Mouse (Mus musculus): ENCODE measurements around the gene Fmo5.

The Fmo5 gene

DNA sequence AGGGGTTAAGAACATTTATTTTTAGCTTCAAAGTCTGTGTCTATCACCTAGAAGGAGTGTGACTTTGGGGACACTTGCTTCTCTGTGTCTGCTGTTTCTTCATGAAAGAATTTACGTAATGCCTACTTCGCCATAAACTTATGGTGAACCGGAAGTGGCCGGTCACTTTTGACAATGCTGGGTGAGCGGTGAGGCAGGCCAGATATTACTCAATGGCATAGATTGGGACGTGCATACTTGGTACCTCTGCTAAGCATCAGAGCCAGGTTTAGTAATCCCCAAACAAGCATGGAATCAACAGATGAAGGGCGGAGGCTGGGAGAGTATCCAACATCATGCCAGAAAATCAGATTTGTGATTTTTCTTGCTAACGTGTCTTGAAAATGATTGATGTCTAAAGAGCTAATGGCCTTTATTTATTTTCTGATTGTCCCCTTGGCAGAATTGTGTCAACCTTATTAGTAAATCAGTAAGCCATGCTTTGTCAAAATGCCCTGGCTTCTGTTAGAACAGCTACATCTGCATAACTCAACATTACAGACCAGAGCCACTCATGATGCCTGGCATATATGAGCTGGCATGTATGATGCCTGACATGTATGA is 2.8 kb downstream of the Fmo5 start:
- no peak for DNase-seq (ENCODE audit: low spot score)

DNA sequence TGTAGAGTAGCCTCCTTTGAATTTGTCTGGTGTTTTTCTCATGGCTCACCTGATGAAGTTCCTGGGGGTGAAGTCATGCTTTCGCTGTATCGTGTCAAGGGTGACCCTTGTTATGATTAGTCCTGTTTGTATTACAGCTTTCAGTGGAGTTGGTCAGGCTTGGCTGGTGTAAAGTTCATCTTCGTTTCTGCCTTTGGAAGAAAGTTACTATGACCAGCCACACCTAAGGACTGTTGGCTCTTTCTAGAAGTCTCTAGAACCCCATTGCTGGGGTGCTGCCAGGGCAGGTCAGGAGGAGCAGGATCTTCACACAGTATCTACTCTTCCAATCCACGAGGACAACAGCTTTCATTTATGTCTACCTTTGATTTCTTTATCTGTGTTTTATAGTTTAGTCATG is 4.9 kb downstream of the Fmo5 start:
- no peak for DNase-seq (ENCODE audit: low spot score)

DNA sequence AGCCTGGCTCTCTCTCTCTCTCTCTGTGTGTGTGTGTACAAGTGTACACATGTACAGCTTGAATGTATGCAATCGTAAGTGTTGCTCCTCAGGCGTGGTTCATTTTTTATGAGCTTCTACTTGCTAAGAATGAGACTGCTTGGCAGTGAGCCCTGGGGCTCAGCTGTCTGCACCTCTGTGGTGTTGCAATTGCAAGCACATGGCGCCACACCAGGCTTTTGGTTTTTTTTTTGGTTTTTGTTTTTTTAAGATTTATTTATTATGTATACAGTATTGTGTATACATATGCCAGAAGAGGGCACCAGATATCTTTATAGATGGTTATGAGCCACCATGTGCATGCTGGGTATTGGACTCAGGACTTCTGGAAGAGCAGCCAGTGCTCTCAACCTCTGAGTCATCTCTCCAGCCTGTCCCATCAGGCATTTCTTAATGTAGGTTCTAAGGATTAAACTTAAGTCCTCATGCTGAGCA is 5.7 kb downstream of the Fmo5 start:
- DNase-seq (ENCODE audit: low spot score), result no peak

DNA sequence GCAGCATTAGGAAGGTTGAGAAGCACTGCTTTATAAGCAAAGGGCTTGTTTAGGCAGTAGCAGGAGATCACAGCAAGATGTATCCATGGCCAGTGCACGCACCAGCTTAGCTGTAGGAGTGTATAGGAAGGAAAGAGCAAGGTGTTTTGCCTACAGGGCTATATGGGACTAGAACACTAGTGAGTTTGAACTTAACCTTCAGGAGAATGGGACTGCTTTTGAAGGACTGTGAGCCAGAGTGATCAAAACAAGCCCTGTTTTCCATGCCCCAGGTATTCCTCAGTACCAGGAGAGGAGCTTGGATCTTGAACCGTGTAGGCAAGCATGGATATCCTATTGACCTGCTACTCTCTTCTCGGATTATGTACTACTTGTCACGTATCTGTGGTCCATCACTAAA is 12.8 kb downstream of the Fmo5 start:
- no peak for DNase-seq (ENCODE audit: low spot score)

DNA sequence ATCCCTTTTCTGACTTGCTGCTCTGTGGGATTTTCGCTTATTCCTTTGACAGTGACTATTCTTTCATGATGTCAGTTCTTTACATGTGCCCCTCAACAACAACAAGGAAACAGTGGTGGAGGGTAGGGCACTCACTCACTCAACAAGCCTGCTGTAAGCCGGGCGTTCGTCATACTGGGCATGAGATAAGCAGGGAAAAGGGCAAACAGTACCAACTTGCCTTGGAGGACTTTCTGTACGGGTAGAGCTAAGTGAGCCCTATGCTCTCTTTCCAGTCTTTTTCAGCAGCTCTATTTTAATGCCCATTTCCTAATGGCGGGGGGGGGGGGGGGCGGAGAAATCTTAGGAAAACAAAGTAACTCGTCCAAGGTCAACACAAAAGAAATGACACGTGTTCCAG is 13.4 kb downstream of the Fmo5 start:
- DNase-seq (ENCODE audit: low spot score), result no peak

DNA sequence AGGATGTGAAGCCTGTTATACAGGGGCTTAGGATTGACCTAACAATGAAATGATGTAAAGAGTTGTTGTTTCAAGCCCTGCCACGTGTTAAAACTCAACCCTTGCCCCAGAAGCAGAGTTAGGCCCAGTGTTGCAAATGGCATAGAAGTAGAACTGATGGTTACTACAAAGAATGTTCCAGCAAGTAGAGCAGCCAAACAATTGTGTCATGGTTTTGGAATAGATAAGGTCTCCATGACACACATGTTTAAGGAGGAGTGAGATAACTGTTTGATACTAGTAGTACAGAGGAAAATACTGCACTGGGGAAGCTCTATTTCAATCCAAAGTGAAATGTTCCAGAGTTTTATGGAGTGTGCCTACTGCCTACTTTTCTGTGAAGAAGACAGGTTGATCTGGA is 19.9 kb downstream of the Fmo5 start:
- no peak for DNase-seq (ENCODE audit: low spot score)

DNA sequence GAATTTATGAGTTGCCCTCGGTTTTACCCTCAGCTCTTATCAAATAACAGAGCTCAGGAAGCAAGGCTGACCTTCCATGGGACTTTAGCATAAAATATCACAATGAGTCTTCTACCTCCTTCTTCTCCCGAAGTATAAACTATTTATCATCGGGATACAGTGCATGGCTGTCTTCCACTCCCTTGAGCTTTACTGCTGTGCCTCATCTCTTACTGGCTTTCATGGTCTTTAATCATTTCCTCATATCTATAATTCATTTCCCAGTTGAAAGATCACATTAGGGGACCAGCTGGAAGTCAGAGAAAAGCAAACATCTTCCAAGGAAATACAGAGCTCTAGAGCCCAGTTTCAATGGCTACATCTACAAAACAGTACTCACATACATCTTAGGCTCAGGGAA is 20.4 kb downstream of the Fmo5 start:
- DNase-seq (ENCODE audit: low spot score), result no peak

DNA sequence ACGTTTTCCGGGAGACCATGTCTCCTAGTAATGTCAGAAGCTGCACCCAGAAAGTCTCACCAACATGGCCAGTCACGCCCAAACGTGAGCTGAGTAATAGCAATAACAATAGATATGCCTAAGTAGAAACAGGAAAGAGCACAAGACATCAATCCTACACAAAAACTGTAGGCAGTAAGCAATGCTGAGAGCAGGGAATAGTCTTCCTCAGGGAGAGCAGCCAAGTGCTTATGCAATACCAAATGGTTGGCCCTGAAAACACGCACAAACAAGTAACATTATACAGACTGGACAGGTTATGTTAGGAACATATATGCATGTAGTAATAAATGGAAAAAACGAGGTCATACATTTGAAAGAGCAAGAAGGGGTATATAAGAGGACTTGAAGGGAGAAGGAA is 20.9 kb downstream of the Fmo5 start:
- DNase-seq (ENCODE audit: low spot score), result no peak

DNA sequence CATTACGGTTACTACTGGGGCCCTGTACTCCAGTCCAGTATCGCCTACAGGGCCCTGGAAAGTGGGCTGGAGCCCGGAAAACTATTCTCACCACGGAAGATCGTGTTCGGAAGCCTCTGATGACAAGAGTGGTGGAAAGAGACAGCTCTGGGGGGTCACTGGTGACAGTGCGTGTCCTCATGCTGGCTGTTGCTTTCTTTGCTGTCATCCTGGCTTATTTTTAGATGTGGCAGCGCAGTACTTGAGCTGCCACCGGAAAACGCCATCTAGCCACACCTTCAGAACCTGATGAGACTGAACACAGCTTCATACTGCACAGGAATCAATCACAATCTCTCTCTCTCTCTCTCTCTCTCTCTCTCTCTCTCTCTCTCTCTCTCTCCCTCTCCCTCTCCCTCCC is 23.0 kb downstream of the Fmo5 start:
- DNase-seq (ENCODE audit: low spot score), result no peak

DNA sequence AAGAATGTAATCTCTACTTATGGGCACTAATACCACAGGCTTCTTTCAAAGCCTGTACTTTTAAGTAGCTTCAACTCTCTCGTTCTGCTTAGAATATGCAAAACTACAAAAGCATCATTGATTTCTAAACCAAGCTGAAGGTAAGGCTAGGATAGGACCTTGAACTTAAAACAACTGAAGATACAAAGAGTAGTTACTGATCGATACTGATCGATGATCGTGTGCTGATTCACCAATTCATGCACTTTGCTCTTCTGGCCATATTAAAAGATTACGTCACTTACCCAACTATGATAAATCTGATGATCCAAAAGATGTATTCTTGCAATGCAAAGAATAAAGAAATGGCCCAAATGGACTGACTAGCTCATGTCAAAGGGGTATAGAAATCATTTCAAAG is 25.2 kb downstream of the Fmo5 start:
- no peak for DNase-seq (ENCODE audit: low spot score)

DNA sequence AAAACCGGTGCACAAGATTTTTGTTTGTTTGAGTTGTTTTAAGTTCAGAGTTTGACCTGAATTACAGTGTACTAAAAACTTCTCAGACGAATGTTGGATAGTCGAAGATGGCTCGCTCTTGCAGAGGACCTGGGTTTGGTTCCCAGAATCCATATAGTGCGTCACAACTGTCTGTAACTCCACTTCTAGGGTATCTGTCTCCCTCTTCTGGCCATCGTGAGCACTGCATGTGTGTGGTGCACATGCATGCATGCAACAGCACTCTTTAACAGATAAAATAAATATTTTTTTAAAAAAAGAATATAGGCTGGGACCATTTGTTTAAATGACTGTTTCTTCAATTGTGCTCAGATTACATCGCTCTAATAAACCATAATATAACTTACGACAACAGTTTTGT is 26.3 kb downstream of the Fmo5 start:
- DNase-seq (ENCODE audit: low spot score), result peak; percentile 27

DNA sequence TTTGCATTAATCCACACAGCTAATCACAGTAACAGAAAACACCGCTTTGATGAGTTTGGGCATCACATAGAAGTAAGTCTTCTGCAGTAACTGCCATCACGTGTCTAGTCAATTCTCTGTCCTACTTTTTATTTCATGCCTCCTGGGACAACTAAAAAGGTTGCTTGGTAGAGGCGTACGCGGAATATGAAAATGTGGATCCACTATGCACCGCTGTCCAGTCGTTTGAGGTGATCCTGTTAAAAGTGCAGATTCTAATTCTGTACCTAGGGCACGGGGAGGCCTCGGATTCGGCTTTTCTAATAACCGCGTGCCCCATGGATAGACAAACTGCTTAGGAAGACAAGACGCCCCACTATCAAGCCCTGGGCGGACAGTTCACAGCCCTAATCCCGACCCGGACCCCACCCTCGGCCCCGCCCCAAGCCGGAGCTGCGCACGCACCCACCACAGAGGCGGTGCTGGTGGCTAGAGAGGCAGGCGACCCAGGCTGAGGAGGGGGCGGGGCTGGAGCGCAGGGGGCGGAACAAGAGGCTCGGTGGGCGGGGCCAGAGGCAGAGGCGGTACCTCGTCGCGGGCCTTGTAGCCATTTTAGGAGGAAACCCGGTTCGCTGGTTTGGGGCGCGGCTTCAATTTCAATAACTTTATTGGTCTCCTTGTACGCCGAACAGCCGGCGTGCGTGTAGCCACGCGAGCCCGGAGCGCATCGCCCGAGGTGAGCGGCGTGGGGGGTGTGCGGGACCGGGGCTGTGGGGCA is 29.2 kb downstream of the Fmo5 start, which contains the start of gene Prkab2:
Gene Prkab2 (plus strand): TSS at position 539 of the 757 bp plus-strand sequence.
- DNase-seq (ENCODE audit: low spot score), result peak; percentile 96

DNA sequence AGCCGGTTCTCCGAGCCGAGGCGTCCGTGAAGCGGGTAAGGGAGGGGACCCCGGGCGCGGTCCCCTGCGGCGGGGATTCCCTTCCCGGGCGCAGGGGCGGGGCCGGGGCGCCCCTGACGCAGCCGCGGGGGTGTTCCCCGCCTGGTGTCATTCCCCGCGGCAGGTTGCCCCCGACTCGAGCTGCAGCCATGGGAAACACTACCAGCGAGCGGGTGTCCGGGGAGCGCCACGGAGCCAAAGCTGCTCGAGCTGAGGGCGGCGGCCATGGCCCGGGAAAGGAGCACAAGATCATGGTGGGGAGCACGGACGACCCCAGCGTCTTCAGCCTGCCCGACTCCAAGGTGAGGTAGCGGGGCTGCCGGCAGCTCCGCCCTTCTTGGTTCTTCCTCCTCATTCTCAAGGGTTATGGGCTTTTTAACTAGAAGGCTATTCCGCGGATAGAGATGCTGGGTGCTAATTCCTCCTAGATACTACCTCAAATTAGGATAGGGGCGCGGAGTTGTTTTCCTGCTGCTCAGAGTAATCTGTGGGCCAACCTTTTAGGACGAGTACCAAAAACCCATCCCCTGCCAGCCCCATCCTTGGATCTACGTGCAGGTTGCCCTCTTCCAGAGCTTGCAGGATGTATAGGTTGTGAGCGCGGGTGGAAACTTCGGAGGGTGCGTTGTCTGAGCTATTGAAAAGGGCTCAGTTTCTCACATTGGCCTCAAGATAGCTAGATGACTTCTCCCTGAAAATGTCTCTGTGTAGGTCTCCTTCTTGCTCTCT is 30.0 kb downstream of the Fmo5 start:
- peak; percentile 10 for DNase-seq (ENCODE audit: low spot score)

DNA sequence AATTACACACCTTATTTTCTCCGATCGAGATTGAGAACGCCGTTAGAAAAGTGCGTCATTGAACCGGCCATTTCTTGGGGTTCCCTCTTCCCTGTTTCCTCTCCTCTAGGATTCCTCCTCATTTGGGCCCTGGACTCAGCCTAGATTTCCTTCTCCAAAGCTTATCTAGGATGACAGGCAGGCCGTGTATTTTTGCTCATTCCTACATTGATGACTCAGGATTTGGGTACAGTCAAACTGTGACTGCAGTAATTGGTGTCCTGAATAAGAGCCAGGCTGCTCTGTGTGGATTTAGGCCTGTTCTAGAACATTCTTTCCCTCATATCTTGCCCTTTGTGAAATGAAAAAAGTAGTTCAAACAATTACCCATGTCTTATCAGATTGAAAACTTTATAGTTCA is 31.1 kb downstream of the Fmo5 start:
- no peak for DNase-seq (ENCODE audit: low spot score)

DNA sequence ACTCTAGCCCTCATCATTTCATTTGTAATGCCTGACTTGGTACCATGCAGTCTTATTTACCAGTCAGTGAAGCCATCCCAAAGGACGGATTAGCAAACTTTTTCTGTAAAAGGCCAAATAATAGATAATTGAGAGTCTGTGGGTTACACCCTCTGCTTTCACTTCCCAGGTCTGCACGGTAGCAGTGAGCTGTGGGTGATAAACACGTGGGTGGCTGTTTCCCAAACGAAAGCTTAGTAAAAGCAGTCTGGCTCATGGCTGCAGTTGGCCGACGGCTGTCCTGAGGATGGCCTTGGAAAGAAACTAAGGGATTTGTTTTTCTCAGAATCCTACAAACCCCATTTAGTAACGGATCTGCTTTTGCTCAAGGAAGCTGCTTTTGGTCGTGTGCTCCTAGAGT is 32.6 kb downstream of the Fmo5 start:
- DNase-seq (ENCODE audit: low spot score), result peak; percentile 6

DNA sequence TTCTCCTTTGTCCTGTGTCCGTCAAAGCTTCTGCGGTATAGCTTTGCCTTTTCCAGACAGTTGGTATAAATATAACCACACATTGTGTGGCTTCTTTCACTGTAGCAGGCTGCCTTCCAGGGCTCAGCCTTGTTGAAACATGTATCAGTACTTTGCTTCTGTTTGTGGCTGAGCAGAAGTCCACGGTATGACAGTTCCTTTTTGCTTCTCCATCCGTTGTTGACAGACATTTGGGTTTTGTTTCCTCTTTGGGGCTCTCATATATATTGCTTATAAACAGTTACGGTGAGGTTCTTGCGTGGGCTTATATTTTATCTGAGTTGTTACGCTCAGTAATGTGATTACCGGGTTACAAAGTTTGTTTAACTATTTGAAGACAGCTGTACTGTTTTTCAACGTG is 36.9 kb downstream of the Fmo5 start:
- DNase-seq (ENCODE audit: low spot score), result no peak

DNA sequence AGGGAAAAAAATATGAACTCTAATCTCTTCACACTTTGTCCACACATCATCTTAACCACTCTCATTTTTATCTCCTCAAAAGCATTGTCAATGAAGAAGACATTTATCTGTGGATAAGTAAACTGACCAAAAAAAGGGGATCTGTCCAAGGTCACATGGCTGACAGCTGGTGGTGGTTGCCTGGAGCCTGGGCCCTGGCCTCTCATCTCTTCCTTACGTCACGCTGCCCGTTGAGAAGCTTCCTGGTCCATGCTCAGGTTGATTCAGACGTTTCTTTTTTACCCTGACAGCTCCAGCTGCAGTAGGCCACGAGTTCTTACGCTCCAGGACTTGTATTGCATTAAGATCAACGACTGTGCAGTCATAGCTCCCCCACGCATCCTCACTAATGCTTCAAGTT is 37.5 kb downstream of the Fmo5 start:
- no peak for DNase-seq (ENCODE audit: low spot score)

DNA sequence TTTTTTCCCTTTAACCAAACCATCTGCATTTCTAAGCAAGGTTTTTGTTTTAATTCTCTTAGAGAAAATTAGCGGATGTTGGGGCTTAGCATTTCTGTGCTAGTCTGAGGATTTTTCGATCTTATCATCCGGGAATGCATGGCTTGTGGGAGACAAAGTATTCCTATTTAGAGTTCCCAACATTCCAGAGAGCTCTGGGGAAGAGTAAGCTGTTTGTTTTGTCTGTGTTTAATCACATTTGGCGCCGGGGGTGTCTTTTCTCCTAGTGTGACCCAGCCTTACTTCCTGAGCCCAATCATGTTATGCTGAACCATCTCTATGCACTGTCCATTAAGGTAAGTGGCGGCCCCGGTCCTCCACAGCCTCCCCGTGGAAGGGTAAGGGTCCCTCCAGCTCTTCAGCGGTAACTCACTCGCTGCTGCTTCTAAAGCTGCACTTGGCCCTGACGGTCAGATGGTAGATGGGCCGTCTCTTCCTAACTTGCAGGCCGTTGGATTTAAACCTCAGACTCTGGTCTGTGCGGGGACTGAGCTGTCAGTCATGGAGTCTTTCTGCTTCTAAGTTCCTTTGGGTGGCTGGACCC is 38.6 kb downstream of the Fmo5 start:
- DNase-seq (ENCODE audit: low spot score), result no peak

DNA sequence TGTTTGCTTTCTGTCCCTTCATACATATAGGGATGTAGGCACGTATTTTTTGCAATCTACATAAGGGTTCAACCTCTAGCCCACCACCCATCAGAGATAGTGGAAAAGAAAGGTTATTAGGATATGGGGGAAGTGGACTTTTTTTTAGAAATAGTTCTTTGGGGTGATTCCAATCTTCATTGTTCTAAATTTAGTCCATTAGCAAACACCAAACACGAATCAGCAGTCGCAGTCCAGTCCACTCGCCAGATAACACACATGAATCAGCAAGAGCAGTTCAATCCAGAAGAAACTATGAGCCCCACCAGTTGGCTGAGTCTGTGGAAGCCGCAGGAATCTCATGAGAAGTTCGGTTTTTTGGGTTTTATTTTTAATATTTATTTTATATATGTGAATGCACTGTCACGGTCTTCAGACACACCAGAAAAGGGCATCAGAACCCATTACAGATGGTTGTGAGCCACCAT is 46.1 kb downstream of the Fmo5 start, which contains the start of gene Gm17651:
Gene Gm17651 (minus strand): TSS at position 51 of the 467 bp plus-strand sequence.
- no peak for DNase-seq (ENCODE audit: low spot score)

DNA sequence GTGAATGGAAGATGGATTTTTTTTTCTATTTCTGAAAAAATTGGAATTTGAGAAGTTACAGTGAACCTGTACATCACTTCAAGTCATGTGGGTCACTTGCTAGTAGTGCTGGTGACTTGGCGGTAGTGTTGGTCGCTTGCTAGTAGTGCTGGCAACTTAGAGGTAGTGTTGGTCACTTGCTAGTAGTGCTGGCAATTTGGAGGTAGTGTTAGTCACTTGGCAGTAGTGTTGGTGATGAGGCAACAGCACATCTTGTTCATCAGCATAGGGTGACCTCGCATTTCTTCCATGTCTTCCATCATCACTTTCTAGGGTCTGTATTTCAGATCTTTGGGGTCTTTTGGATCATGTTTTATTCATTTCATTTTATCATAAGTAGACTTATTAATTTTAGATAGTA is 47.5 kb downstream of the Fmo5 start:
- no peak for DNase-seq (ENCODE audit: low spot score)

DNA sequence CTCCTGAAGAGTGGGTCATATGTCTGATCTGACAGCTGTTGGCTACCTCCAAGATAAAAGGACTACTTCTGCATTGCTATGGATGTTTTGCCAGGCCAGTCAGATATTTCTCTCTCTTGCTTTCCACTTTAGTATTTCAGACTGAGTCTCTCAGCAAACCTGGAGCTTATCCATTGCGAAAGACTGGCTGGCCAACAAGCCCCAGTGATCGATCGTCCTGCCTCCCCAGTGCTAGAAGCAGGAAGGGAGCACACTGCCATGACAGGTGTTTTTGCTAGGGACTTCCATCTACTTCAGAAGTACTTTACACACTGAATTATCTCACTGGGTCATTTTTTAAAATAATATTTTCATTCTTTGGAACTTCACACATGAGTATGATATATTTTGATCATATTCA is 49.8 kb downstream of the Fmo5 start:
- DNase-seq (ENCODE audit: low spot score), result no peak

DNA sequence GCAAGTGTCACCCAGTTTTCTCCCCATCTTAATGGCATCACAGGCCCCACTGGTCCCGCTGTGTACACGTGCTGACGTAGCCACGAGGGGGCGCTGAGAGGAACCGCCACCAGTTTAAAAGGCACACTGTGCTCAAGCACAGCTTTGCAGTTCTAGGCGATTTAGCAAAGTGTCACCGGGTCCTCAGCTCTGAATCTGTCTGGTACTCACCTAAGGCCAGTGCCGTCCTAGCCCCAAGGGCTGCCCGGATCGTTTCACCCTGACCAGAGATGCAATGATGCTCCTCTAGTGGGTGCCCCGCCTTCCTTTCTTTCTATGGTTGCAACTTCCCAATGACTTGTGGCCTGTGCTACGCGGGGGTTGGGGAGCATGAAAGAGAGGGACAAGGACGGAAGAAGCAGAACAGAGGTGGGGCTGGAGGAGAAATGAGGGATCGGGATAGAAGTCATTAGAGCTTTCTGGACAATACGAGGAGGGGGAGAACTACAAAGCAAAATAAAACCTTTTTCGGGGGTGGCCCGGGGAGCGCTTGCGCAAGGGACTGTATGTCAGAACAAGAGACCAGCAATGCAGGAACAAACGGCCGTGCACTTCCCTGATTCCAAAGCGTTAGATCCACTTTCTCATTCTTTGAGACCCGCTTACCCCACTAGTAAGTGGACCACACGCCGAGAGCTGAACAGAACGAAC is 52.2 kb downstream of the Fmo5 start:
- peak; percentile 68 for DNase-seq (ENCODE audit: low spot score)

Data from spleen, adult 12 weeks (tissue).